Mouse (Mus musculus): ENCODE measurements around the gene Palm. TPM values are rescaled to one million over a fixed set of nuclear protein-coding genes. Genes with fewer than 3 reads are reported as not detected.

Palm gene
- polyA plus RNA-seq, 1 experiment from 2014 or later = 349 TPM

- no peaks in the 10 kb centered on the region for H3K36me3 ChIP-seq (ENCODE audit: control insufficient read depth, insufficient read depth)
- no peak overlapping the region for H3K27ac ChIP-seq (ENCODE audit: low read length)
- 75% methylated on average over 3 of the region's 3 CpGs for WGBS
- H3K27me3 ChIP-seq (replicated peaks; ENCODE audit: control insufficient read depth, insufficient read depth, low read length) = no peaks in the 10 kb centered on the region
- H3K4me1 ChIP-seq (replicated peaks; ENCODE audit: control insufficient read depth, insufficient read depth, low read length) = peaks cover 11% of the 10 kb centered on the region; the same call in 1 of the 2 replicates
- no peak for ATAC-seq
- H3K9ac ChIP-seq (replicated peaks; ENCODE audit: low read depth, low read length) = no peak overlapping the region
- no peaks in the 10 kb centered on the region for H3K9me3 ChIP-seq (ENCODE audit: control insufficient read depth, low read length)
- H3K4me2 ChIP-seq (ENCODE audit: low read length) = no peak overlapping the region
- H3K4me3 ChIP-seq (replicated peaks; ENCODE audit: low read length) = no peak overlapping the region
Observed at GRCm38 (mm10) chr10:79842322-79842721, 49.0 kb downstream of the Palm start.

- Histone ChIP-seq H3K9ac (replicated peaks; ENCODE audit: low read depth, low read length) (no peak overlapping the region), H3K4me1 (replicated peaks; ENCODE audit: control insufficient read depth, insufficient read depth, low read length) (peaks cover 11% of the 10 kb centered on the region; the same call in 1 of the 2 replicates), H3K27me3 (replicated peaks; ENCODE audit: control insufficient read depth, insufficient read depth, low read length) (no peaks in the 10 kb centered on the region), H3K27ac (ENCODE audit: low read length) (no peak overlapping the region), H3K4me2 (ENCODE audit: low read length) (no peak overlapping the region; the same call in 1 of the 2 replicates), H3K36me3 (ENCODE audit: control insufficient read depth, insufficient read depth) (no peaks in the 10 kb centered on the region), H3K9me3 (ENCODE audit: control insufficient read depth, low read length) (no peaks in the 10 kb centered on the region), H3K4me3 (replicated peaks; ENCODE audit: low read length) (no peak overlapping the region)
- ATAC-seq = peak; percentile 29; the same call in 1 of the 2 replicates
- 51% methylated on average over 6 of the region's 6 CpGs for WGBS
Observed at GRCm38 (mm10) chr10:79843476-79843875, 50.1 kb downstream of the Palm start.

- 73% methylated on average over 5 of the region's 5 CpGs for WGBS
- no peaks in the 10 kb centered on the region for H3K36me3 ChIP-seq (ENCODE audit: control insufficient read depth, insufficient read depth)
- no peak for ATAC-seq
- no peaks in the 10 kb centered on the region for H3K27me3 ChIP-seq (replicated peaks; ENCODE audit: control insufficient read depth, insufficient read depth, low read length)
- peaks cover 7% of the 10 kb centered on the region for H3K4me1 ChIP-seq (replicated peaks; ENCODE audit: control insufficient read depth, insufficient read depth, low read length)
- H3K9ac ChIP-seq (replicated peaks; ENCODE audit: low read depth, low read length) = no peak overlapping the region
- no peak overlapping the region for H3K4me2 ChIP-seq (ENCODE audit: low read length)
- no peaks in the 10 kb centered on the region for H3K9me3 ChIP-seq (ENCODE audit: control insufficient read depth, low read length)
- no peak overlapping the region for H3K4me3 ChIP-seq (replicated peaks; ENCODE audit: low read length)
- no peak overlapping the region for H3K27ac ChIP-seq (ENCODE audit: low read length)
Observed at GRCm38 (mm10) chr10:79846553-79846952, 53.2 kb downstream of the Palm start.

- no peak overlapping the region for H3K4me3 ChIP-seq (replicated peaks; ENCODE audit: low read length)
- 85% methylated on average over 8 of the region's 8 CpGs for WGBS
- no peaks in the 10 kb centered on the region for H3K36me3 ChIP-seq (ENCODE audit: control insufficient read depth, insufficient read depth)
- no peaks in the 10 kb centered on the region for H3K9me3 ChIP-seq (ENCODE audit: control insufficient read depth, low read length)
- no peak for ATAC-seq
- H3K27ac ChIP-seq (ENCODE audit: low read length) = no peak overlapping the region
- no peaks in the 10 kb centered on the region for H3K27me3 ChIP-seq (replicated peaks; ENCODE audit: control insufficient read depth, insufficient read depth, low read length)
- no peak overlapping the region for H3K4me2 ChIP-seq (ENCODE audit: low read length)
- no peak overlapping the region for H3K9ac ChIP-seq (replicated peaks; ENCODE audit: low read depth, low read length)
- peaks cover 23% of the 10 kb centered on the region for H3K4me1 ChIP-seq (replicated peaks; ENCODE audit: control insufficient read depth, insufficient read depth, low read length)
Observed at GRCm38 (mm10) chr10:79849941-79850628, 56.7 kb downstream of the Palm start.

GRCm38 (mm10) chr10:79851653-79852052 is 58.3 kb downstream of the Palm start:
- H3K27ac ChIP-seq (ENCODE audit: low read length) = peak overlapping the region; percentile 100
- no peaks in the 10 kb centered on the region for H3K27me3 ChIP-seq (replicated peaks; ENCODE audit: control insufficient read depth, insufficient read depth, low read length)
- no peak for ATAC-seq
- H3K4me3 ChIP-seq (replicated peaks; ENCODE audit: low read length) = no peak overlapping the region
- WGBS = 76% methylated on average over 3 of the region's 3 CpGs
- peaks cover 33% of the 10 kb centered on the region for H3K4me1 ChIP-seq (replicated peaks; ENCODE audit: control insufficient read depth, insufficient read depth, low read length)
- H3K9ac ChIP-seq (replicated peaks; ENCODE audit: low read depth, low read length) = peak overlapping the region; percentile 82
- H3K9me3 ChIP-seq (ENCODE audit: control insufficient read depth, low read length) = no peaks in the 10 kb centered on the region
- H3K36me3 ChIP-seq (ENCODE audit: control insufficient read depth, insufficient read depth) = no peaks in the 10 kb centered on the region
- H3K4me2 ChIP-seq (ENCODE audit: low read length) = no peak overlapping the region

DNA sequence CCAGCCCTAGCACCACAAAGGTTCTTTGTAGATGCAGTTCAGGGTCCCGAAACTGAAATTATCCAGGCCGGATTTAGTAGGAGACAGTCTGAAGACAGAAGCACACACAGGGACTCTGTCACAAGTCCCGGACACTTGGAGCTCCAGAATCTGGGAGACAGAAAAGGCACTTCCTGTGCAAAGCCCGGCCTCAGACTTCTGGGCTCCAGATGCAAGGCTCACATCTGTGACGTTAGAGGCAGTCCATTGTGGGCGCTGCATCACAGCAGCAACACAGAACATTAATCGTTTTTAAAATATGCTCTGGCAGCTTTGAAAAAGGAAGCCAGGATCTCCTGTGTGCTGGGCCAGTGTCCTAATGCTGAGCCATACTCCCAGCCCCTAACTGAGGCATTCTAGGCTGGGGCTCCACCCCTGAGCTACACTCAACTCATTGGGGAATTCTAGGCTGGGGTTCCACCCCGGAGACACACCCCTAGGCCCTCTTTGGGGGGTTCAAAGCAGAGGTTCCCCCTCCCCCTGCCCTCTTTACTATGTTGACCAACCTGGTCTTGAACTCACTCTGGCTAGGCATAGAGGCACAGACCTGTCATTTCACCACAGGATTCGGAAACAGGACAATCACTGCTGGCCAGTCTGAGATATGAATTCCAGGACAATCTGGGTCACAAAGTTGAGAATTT is 58.9 kb downstream of the Palm start:
- no peaks in the 10 kb centered on the region for H3K36me3 ChIP-seq (ENCODE audit: control insufficient read depth, insufficient read depth)
- peak overlapping the region; percentile 100 for H3K27ac ChIP-seq (ENCODE audit: low read length)
- H3K4me1 ChIP-seq (replicated peaks; ENCODE audit: control insufficient read depth, insufficient read depth, low read length) = peaks cover 39% of the 10 kb centered on the region
- peak overlapping the region; percentile 97 for H3K4me3 ChIP-seq (replicated peaks; ENCODE audit: low read length)
- peak overlapping the region; percentile 82 for H3K9ac ChIP-seq (replicated peaks; ENCODE audit: low read depth, low read length)
- peak overlapping the region; percentile 89 for H3K4me2 ChIP-seq (ENCODE audit: low read length)
- WGBS = 56% methylated on average over 9 of the region's 9 CpGs
- ATAC-seq = no peak
- H3K27me3 ChIP-seq (replicated peaks; ENCODE audit: control insufficient read depth, insufficient read depth, low read length) = no peaks in the 10 kb centered on the region
- H3K9me3 ChIP-seq (ENCODE audit: control insufficient read depth, low read length) = no peaks in the 10 kb centered on the region

- Histone ChIP-seq H3K4me3 (replicated peaks; ENCODE audit: low read length) (peak overlapping the region; percentile 97), H3K9ac (replicated peaks; ENCODE audit: low read depth, low read length) (peak overlapping the region; percentile 82), H3K36me3 (ENCODE audit: control insufficient read depth, insufficient read depth) (no peaks in the 10 kb centered on the region), H3K9me3 (ENCODE audit: control insufficient read depth, low read length) (no peaks in the 10 kb centered on the region), H3K27me3 (replicated peaks; ENCODE audit: control insufficient read depth, insufficient read depth, low read length) (no peaks in the 10 kb centered on the region), H3K4me1 (replicated peaks; ENCODE audit: control insufficient read depth, insufficient read depth, low read length) (peaks cover 44% of the 10 kb centered on the region), H3K27ac (ENCODE audit: low read length) (peak overlapping the region; percentile 100), H3K4me2 (ENCODE audit: low read length) (peak overlapping the region; percentile 89)
- WGBS = 17% methylated on average over 8 of the region's 8 CpGs
- ATAC-seq = no peak
Observed at GRCm38 (mm10) chr10:79852827-79853226, 59.5 kb downstream of the Palm start.

DNA sequence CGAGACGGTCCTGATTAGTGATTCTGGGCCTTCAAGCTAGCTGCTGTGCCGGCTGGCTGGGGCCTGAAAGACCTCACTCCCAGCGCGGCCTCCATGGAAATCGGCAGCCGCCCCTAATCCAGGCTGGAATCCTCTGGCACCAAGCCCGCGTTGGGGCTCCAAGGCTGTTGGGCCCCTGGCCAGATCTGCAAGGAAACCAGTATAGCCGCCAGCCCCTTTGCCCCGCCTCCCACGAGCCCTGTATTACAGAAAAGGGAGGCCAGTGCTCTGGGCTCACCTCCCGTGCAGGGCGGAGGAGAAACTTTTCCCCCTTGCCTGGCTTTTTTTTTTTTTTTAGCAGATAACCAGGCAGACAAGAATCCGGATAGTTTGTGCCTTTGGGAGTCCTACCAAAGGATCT is 60.0 kb downstream of the Palm start:
- Histone ChIP-seq H3K4me2 (ENCODE audit: low read length) (peak overlapping the region; percentile 89), H3K9me3 (ENCODE audit: control insufficient read depth, low read length) (no peaks in the 10 kb centered on the region), H3K27ac (ENCODE audit: low read length) (peak overlapping the region; percentile 100), H3K36me3 (ENCODE audit: control insufficient read depth, insufficient read depth) (no peaks in the 10 kb centered on the region), H3K4me1 (replicated peaks; ENCODE audit: control insufficient read depth, insufficient read depth, low read length) (peaks cover 50% of the 10 kb centered on the region), H3K4me3 (replicated peaks; ENCODE audit: low read length) (peak overlapping the region; percentile 97), H3K27me3 (replicated peaks; ENCODE audit: control insufficient read depth, insufficient read depth, low read length) (no peaks in the 10 kb centered on the region), H3K9ac (replicated peaks; ENCODE audit: low read depth, low read length) (peak overlapping the region; percentile 82)
- ATAC-seq = peak; percentile 16
- 0% methylated on average over 14 of the region's 15 CpGs for WGBS

DNA sequence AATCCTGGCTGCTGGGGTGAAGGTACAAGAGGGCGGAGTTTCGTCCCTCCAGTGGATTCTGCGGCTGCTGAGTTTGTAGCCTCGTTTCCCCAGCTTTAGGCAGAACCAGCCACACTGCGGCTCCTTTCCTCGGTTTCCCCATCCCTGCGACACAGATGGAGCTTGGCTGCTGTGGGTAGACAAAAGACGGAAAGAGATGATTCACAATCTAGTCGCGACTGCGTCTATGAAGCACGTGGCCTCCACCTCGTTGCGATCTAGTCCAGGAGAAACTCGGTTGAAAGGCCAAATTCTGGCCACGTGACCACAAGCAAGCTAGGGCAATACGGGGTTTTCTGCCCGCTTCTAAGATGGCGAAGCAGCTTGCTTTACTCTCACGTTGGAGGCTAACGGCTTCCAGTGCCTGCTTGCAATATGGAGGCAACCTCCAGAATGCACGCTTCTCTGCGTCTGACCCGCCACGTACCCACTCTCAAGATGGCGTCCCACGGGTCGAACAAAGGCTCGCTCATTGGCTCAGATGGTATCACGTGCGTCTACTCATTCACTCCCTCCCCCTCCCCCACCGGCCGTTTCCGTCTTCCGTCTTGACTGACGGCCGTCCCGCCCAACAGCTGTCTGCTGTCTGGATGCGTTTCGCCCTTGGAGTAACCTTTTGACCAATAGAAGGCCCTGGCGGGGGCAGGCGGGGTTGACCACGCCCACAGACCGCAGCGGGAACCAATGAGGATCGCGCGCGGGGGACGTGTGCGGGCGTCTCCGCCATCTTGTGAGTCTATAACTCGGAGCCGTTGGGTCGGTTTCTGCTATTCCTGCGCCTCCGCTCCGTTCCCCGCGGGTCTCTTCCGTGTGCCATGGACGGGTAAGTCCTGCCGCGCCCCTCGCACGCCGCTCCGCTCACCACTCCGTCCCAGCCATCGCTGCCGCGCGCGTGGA is 60.8 kb downstream of the Palm start, which contains the start of gene Ptbp1:
Gene Ptbp1 (plus strand): TSS at position 568 of the 936 bp plus-strand sequence.
- Histone ChIP-seq H3K27ac (ENCODE audit: low read length) (peak within 1 kb of the TSS; percentile 100), H3K4me1 (replicated peaks; ENCODE audit: control insufficient read depth, insufficient read depth, low read length) (peaks cover 57% of the 10 kb centered on the region), H3K9me3 (ENCODE audit: control insufficient read depth, low read length) (no peaks in the 10 kb centered on the region), H3K9ac (replicated peaks; ENCODE audit: low read depth, low read length) (peak within 1 kb of the TSS; percentile 95), H3K4me2 (ENCODE audit: low read length) (peak within 1 kb of the TSS; percentile 96), H3K36me3 (ENCODE audit: control insufficient read depth, insufficient read depth) (peaks cover 1% of the 10 kb centered on the region), H3K27me3 (replicated peaks; ENCODE audit: control insufficient read depth, insufficient read depth, low read length) (no peaks in the 10 kb centered on the region), H3K4me3 (replicated peaks; ENCODE audit: low read length) (peak within 1 kb of the TSS; percentile 97)
- peak; percentile 93 for ATAC-seq
- under 1% methylated on average over 75 of the region's 75 CpGs for WGBS
